Mouse (Mus musculus) left cerebral cortex, postnatal 36 days (tissue): ENCODE results near the gene Vnn3. TPM values are rescaled to one million over a fixed set of nuclear protein-coding genes. Genes with fewer than 3 reads are reported as not detected.

ENCODE experiments used
- DNase-seq, 2 experiments: peaks; one replicate each; pipeline ENCODE4 v3.0.0; 2021 to 2022; ENCODE audit warnings: low spot score in 2 of 2, mixed read lengths in 1 of 2
- intact Hi-C: fragments of 180-260 bp; cut with DNase I; formaldehyde crosslinking; loops from one replicate; pipeline ENCODE4 v1.15.1; 2025
- total RNA-seq, 2 experiments: library from RNA; stranded (reverse); gene quantifications; 2 replicates each; pipeline ENCODE4 v1.2.3; 2021

Gene Vnn3
- total RNA-seq, 2 experiments from 2014 or later: 0.29 TPM; not detected in 1

DNA sequence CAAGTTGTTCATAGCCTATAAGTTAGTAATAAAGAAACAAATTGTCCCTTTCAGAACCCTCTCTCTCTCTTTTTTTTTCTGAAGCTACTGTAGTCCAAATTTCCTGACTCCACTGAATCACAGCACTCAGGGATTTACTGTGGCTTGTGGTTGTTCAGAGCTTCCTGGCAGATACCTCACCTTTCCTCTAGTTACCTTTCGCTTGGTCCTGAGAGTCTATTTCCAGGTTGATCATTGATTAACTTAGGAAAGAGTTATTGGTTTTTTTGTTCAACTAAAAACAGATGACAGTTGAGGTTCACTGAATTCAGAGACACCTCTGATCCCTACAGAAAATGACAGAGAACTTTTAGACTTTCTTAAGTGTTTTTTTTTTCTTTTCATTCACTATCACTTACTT, 33.6 kb downstream of the Vnn3 start:
- intact Hi-C loops: no loop called here
- DNase-seq: no peak

GRCm38 (mm10) chr10:23886060-23886459, 34.8 kb downstream of the Vnn3 start:
- DNase-seq: no peak
- intact Hi-C loops: no loop called here

DNA sequence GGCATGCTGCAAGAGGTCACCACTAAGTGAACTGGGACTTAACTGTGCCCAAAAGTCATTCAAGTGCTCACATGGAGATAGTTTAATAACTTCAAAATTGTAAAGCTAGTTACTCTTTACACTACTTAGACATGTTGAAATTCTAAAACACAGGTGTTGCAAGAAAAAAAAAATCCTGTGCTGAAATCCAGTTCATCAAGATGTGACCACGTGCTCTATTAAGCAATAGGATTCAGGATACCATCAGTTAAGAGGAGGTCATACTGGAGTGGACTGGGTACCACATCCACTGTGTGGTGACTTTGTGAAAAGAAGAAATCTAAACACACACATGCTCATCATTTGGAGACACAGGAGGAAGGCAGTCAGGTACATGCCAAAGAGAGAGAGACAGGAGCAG, 41.7 kb downstream of the Vnn3 start:
- DNase-seq: no peak
- intact Hi-C loops: no loop called here

- intact Hi-C loops: no loop called here
- no peak for DNase-seq
Measured at GRCm38 (mm10) chr10:23894601-23895349, 43.5 kb downstream of the Vnn3 start, which contains the start of gene Vnn1. Vnn1 (plus strand) TSS chr10:23894688.

DNA sequence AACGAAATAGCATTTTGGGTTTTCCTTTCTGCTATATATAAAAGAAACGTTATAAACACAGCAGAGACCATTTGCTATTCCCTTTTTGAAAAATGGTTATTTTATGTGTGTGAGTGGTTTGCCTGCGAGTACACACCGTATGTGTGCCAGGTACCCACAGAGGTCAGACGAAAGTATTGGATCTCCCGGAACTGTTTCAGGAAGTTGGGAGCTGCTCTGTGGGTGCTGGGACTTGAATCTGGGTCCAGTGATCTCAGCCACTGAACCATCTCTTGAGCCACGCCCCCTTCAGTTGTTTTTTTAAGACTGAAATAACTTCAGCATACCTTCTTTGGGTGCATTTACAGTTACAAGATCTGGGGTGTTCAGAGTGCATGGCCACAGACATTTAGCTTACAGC, 44.1 kb downstream of the Vnn3 start:
- intact Hi-C loops: no loop called here
- no peak for DNase-seq

DNA sequence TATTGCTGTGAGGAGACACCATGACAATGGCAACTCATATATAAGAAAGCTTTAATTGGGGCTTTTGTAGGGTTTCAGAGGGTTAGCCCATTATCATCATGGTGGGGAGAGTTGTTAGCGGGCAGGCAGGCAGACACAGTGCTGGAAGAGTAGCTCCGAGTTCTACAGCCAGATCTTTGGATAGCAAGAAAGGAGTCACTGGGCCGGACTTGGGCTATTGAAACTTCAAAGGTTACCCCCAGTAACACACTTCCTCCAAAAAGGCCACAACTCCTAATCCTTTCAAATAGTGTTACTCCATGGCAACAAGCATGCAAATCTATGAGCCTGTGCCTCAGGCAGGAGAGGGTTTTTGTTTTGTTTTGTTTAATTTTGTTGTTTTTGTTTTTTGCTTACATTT, 49.9 kb downstream of the Vnn3 start:
- no peak for DNase-seq

DNA sequence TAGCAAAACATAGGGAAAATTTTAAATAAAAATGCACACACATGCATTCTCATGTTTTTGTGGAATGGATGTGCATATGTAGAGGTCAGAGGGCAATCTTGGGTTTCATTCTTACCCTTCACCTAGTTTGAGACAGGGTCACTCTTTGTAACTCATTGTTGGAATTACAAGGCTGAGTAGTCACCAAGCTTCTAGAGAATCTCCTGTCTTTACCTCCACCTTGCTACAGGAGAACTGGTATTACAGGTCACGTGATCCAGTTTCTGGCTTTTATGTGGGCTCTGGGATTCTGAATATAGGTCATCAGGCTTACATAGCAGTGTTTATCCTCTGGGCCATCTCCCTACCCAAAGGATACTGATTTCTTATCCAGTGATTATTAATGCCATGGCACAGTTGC, 54.4 kb downstream of the Vnn3 start:
- no peak for DNase-seq
- intact Hi-C loops: no loop called here

More for the DNA sequence above, 49.9 kb downstream of the Vnn3 start:
- intact Hi-C loops: no loop called here

Other genes with a start within 250 kb of the Vnn3 start
- 100 to 1,000 TPM; 152 to 199 TPM for gene Rps12, start 64.2 kb upstream of the Vnn3 start, total RNA-seq
- gene Slc18b1, start 54.5 kb upstream of the Vnn3 start, total RNA-seq: 10 to 100 TPM; 17.3 to 25.0 TPM
- under 1 TPM in 1 of 2 experiments, not detected in 1; 0.22 TPM for gene Vnn1, start 43.2 kb downstream of the Vnn3 start, total RNA-seq
- gene Taar1, start 68.9 kb downstream of the Vnn3 start, total RNA-seq: not detected
- not detected for gene Taar2, start 87.1 kb downstream of the Vnn3 start, total RNA-seq
- not detected for gene Taar3, start 98.1 kb downstream of the Vnn3 start, total RNA-seq
- gene Taar4, start 109.0 kb downstream of the Vnn3 start, total RNA-seq: not detected
- not detected for gene Taar5, start 119.2 kb downstream of the Vnn3 start, total RNA-seq
- not detected for gene Taar6, start 134.2 kb downstream of the Vnn3 start, total RNA-seq
- gene Taar7a, start 142.0 kb downstream of the Vnn3 start, total RNA-seq: not detected
- gene Taar7b, start 148.5 kb downstream of the Vnn3 start, total RNA-seq: not detected
- gene Taar7d, start 175.8 kb downstream of the Vnn3 start, total RNA-seq: not detected
- not detected for gene Taar7e, start 186.2 kb downstream of the Vnn3 start, total RNA-seq
- not detected for gene Taar7f, start 198.0 kb downstream of the Vnn3 start, total RNA-seq
- not detected for gene Taar8a, start 225.0 kb downstream of the Vnn3 start, total RNA-seq
- not detected for gene Taar8b, start 240.8 kb downstream of the Vnn3 start, total RNA-seq